Mouse (Mus musculus): ENCODE results near the gene Tmem59l. TPM values are rescaled to one million over a fixed set of nuclear protein-coding genes. Genes with fewer than 3 reads are reported as not detected.

Gene Tmem59l
- polyA plus RNA-seq, 1 experiment, result 1.6 TPM

DNA sequence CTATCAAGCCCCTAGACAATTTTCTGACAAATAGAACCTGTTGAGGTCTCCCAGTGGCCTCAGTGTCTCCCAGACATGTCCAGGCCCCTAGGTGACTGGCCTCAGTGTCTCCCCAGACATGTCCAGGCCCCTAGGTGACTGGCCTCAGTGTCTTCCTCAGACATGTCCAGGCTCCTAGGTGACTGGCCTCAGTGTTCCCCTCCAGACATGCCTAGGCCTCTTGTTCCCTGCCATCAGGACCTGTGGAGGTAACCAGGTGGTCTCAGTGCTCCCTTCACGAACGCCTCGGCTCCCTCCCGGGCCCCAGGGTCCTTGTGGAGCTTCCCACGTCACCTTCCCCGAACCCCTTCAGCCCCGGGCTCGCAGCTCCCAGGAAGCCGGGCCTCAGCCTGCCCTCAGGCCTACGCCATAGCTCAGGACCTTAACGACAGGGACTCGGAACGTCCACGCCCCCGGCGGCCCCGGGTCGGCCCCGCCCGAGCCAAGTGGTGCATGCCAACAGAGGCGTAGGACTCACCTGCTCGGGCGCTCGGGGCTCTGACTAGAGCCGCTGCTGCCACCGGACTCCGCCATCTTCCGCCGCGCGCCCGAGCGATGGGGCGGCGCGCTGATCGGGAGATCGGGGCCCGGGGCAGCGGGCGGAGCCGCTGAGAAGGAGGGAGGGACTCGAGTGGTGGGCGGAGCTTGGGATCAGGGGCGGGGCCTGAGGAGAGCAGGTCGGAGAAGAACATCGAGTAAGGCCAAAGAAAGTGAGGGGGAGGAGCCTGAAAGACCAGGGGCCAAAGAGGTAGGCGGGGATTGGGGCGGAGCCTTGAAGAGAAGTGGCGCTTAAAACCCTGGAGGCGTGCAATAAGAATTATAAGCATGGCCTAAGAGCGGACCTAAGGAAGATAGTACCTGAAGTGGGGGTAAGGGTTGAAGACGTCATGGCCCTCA is 10.6 kb downstream of the Tmem59l start, which contains the start of gene Klhl26:
Gene Klhl26 (minus strand): TSS at position 636 of the 936 bp plus-strand sequence.
- no peaks in the 10 kb centered on the region for H3K27me3 ChIP-seq (ENCODE audit: control insufficient read depth, insufficient read depth, low read length)
- H3K4me3 ChIP-seq (ENCODE audit: low read depth, low read length), result peak within 1 kb of the TSS; percentile 90
- peak within 1 kb of the TSS; percentile 40 for H3K27ac ChIP-seq (ENCODE audit: insufficient read depth, low read depth, low read length)
- H3K4me1 ChIP-seq (ENCODE audit: control insufficient read depth, insufficient read depth, insufficient read length, low read length), result peaks cover 16% of the 10 kb centered on the region; the same call in 1 of the 2 replicates
- TF ChIP-seq CTCF (IDR thresholded peaks at IDR 0.05; ENCODE audit: extremely low read depth, insufficient read length, insufficient replicate concordance, low read depth, low read length), result no peak
- peak; percentile 57 for TF ChIP-seq POLR2A (IDR thresholded peaks at IDR 0.05; ENCODE audit: low read depth, low read length)
- no peaks in the 10 kb centered on the region for H3K36me3 ChIP-seq (ENCODE audit: control insufficient read depth, insufficient read depth, low read length)
- WGBS, result 1% methylated on average over 53 of the region's 53 CpGs

DNA sequence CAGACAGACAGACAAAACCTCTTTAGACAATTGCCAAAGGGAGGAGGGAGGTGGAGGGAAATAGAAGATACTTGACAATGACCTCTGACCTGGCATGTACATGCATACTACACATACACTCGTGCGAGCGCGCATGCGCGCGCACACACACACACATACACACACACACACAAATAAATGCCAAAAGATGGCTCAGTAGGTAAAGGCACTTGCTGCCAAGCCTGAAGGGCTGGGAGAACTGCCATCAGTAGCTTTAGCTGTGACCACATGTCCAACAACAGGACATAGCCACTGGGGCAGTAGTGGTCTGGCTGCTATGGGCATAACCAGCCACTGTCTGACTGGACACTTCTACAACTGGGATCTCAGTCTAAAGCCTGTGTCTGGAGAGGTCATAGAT is 15.3 kb downstream of the Tmem59l start:
- Histone ChIP-seq H3K36me3 (ENCODE audit: control insufficient read depth, insufficient read depth, low read length) (no peaks in the 10 kb centered on the region), H3K27ac (ENCODE audit: insufficient read depth, low read depth, low read length) (no peak overlapping the region), H3K4me1 (ENCODE audit: control insufficient read depth, insufficient read depth, insufficient read length, low read length) (peaks cover 15% of the 10 kb centered on the region; the same call in 1 of the 2 replicates), H3K4me3 (ENCODE audit: low read depth, low read length) (no peak overlapping the region), H3K27me3 (ENCODE audit: control insufficient read depth, insufficient read depth, low read length) (no peaks in the 10 kb centered on the region)
- 93% methylated on average over 7 of the region's 7 CpGs for WGBS
- TF ChIP-seq CTCF (IDR thresholded peaks at IDR 0.05; ENCODE audit: extremely low read depth, insufficient read length, insufficient replicate concordance, low read depth, low read length) (no peak), POLR2A (IDR thresholded peaks at IDR 0.05; ENCODE audit: low read depth, low read length) (no peak)

DNA sequence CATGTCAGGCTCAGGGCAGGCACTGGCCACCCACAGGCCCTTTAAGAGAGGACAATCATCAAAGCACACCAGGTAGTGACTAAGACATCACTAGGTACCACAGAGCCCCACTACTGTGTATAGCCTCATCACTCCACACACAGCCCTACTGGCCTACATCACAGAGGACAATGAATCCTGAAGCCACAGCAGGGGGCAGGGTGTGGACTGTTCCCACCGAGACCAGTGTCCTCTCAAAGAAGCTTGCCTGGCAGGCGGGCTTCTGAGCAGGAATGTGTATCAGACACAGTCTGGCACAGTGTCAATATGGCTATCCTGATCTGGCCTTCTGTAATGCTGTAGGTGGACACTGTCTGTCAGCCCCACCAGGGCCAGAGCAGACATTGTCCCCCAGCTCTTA is 17.2 kb downstream of the Tmem59l start:
- H3K27me3 ChIP-seq (ENCODE audit: control insufficient read depth, insufficient read depth, low read length), result no peaks in the 10 kb centered on the region
- no peaks in the 10 kb centered on the region; the same call in 1 of the 2 replicates for H3K36me3 ChIP-seq (ENCODE audit: control insufficient read depth, insufficient read depth, low read length)
- TF ChIP-seq CTCF (IDR thresholded peaks at IDR 0.05; ENCODE audit: extremely low read depth, insufficient read length, insufficient replicate concordance, low read depth, low read length) (no peak), POLR2A (IDR thresholded peaks at IDR 0.05; ENCODE audit: low read depth, low read length) (no peak)
- 73% methylated on average over 2 of the region's 2 CpGs for WGBS
- peak overlapping the region; percentile 28 for H3K27ac ChIP-seq (ENCODE audit: insufficient read depth, low read depth, low read length)
- no peak overlapping the region for H3K4me3 ChIP-seq (ENCODE audit: low read depth, low read length)
- H3K4me1 ChIP-seq (ENCODE audit: control insufficient read depth, insufficient read depth, insufficient read length, low read length), result peaks cover 5% of the 10 kb centered on the region; the same call in 1 of the 2 replicates

DNA sequence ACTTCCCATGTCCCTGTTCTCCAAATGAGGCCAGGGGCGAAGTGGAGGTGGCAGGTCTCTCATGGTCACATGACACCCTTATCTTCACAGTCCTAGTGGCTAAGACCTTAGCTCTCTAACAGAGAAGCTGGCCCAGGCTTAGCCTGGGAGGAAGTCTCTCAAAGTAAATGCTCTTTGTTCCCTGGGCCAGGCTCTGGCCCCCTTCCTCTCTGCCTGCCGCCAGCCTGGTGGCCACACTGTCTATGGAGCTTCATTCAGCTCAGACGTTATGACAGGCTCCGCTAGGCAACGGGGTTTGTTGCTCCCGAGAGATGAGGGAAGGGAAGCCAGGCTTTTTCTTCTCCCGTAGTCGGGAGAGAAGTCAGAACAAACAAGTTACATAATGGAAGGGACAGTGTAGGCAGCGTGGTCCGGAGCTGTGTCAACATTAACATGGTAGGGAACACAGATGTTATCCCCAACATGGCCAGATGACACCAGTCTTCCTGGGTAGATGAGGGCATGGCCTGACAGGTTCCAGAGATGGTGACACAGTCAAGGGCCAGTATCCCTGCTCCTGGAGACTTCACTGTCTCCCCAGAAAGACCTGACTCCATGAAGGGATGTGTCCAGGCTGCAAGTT is 17.8 kb downstream of the Tmem59l start:
- TF ChIP-seq CTCF (IDR thresholded peaks at IDR 0.05; ENCODE audit: extremely low read depth, insufficient read length, insufficient replicate concordance, low read depth, low read length) (no peak), POLR2A (IDR thresholded peaks at IDR 0.05; ENCODE audit: low read depth, low read length) (no peak)
- WGBS, result 29% methylated on average over 10 of the region's 10 CpGs
- Histone ChIP-seq H3K4me1 (ENCODE audit: control insufficient read depth, insufficient read depth, insufficient read length, low read length) (peaks cover 5% of the 10 kb centered on the region; the same call in 1 of the 2 replicates), H3K36me3 (ENCODE audit: control insufficient read depth, insufficient read depth, low read length) (no peaks in the 10 kb centered on the region; the same call in 1 of the 2 replicates), H3K4me3 (ENCODE audit: low read depth, low read length) (no peak overlapping the region), H3K27ac (ENCODE audit: insufficient read depth, low read depth, low read length) (peak overlapping the region; percentile 28), H3K27me3 (ENCODE audit: control insufficient read depth, insufficient read depth, low read length) (no peaks in the 10 kb centered on the region)

DNA sequence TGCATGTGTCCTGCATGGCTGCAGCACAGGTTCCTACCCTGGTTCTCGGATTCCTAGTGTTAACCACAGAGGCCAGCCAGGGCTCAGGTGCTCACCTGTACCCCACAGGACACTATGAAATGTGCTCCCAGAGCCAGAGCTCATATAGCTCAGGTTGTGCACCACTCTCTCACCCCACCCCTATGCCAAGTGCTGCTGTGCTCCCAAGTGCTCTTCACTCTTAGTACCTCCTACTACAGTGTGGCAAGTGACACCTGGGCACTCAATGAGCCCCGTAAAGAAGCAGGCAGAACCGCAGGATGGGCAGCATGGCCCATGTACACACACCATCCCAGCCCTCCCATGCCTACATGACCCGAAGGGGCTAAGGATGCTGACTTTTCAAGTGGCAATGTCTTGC is 18.4 kb downstream of the Tmem59l start:
- TF ChIP-seq CTCF (IDR thresholded peaks at IDR 0.05; ENCODE audit: extremely low read depth, insufficient read length, insufficient replicate concordance, low read depth, low read length) (no peak), POLR2A (IDR thresholded peaks at IDR 0.05; ENCODE audit: low read depth, low read length) (no peak)
- no peaks in the 10 kb centered on the region; the same call in 1 of the 2 replicates for H3K36me3 ChIP-seq (ENCODE audit: control insufficient read depth, insufficient read depth, low read length)
- 85% methylated on average over 4 of the region's 4 CpGs for WGBS
- no peaks in the 10 kb centered on the region for H3K27me3 ChIP-seq (ENCODE audit: control insufficient read depth, insufficient read depth, low read length)
- peaks cover 5% of the 10 kb centered on the region; the same call in 1 of the 2 replicates for H3K4me1 ChIP-seq (ENCODE audit: control insufficient read depth, insufficient read depth, insufficient read length, low read length)
- H3K27ac ChIP-seq (ENCODE audit: insufficient read depth, low read depth, low read length), result no peak overlapping the region
- H3K4me3 ChIP-seq (ENCODE audit: low read depth, low read length), result no peak overlapping the region

DNA sequence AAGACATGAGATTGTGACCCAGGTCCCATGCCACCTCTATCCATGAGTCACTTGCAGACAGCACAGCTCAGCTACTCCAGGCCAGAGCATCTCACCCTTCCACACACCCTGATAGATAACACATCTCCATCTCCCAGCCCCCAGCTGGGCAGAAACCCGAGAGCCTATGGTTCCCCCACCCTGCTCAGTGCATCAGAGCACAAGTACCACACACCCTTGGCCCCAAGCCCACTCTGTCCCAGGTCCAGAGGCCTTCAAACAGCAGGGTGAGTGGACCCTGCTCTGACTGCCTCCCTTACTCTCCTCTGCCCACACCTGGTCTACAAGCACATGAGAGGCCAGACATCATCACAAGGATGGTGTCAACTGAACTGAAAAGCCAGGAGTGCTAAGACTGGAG is 19.3 kb downstream of the Tmem59l start:
- Histone ChIP-seq H3K4me1 (ENCODE audit: control insufficient read depth, insufficient read depth, insufficient read length, low read length) (peaks cover 5% of the 10 kb centered on the region; the same call in 1 of the 2 replicates), H3K27me3 (ENCODE audit: control insufficient read depth, insufficient read depth, low read length) (no peaks in the 10 kb centered on the region), H3K4me3 (ENCODE audit: low read depth, low read length) (no peak overlapping the region), H3K27ac (ENCODE audit: insufficient read depth, low read depth, low read length) (no peak overlapping the region), H3K36me3 (ENCODE audit: control insufficient read depth, insufficient read depth, low read length) (no peaks in the 10 kb centered on the region; the same call in 1 of the 2 replicates)
- TF ChIP-seq CTCF (IDR thresholded peaks at IDR 0.05; ENCODE audit: extremely low read depth, insufficient read length, insufficient replicate concordance, low read depth, low read length) (no peak), POLR2A (IDR thresholded peaks at IDR 0.05; ENCODE audit: low read depth, low read length) (no peak)
- 62% methylated on average over 1 of the region's 1 CpGs for WGBS
